Mouse (Mus musculus): ENCODE measurements around the gene Syne4.

- TF ChIP-seq CTCF (conservative IDR thresholded peaks at IDR 0.05; ENCODE audit: low read length) (no peak), POU5F1 (IDR thresholded peaks at IDR 0.05; ENCODE audit: borderline replicate concordance, low read length) (no peak), NANOG (IDR thresholded peaks at IDR 0.05; ENCODE audit: borderline replicate concordance, low read length) (no peak)
These were observed 20.8 kb upstream of the Syne4 start for GRCm38 (mm10) chr7:30293795-30294194.

All from E14TG2a.4 (cell line).